Mouse (Mus musculus) kidney, postnatal 25 days (tissue): ENCODE measurements around the gene Pdcl2.
A peak's percentile ranks its signal among the peaks of the same experiment; 100 is the strongest.

ENCODE experiments used
- DNase-seq, 2 experiments: peaks; one replicate each; pipeline ENCODE4 v3.0.0; 2021; ENCODE audit warnings: mixed read lengths in 2 of 2

Pdcl2 gene

GRCm38 (mm10) chr5:76303379-76303744, 27.6 kb downstream of the Pdcl2 start:
- no peak for DNase-seq

GRCm38 (mm10) chr5:76302009-76302408, 28.9 kb downstream of the Pdcl2 start:
- no peak for DNase-seq

DNA sequence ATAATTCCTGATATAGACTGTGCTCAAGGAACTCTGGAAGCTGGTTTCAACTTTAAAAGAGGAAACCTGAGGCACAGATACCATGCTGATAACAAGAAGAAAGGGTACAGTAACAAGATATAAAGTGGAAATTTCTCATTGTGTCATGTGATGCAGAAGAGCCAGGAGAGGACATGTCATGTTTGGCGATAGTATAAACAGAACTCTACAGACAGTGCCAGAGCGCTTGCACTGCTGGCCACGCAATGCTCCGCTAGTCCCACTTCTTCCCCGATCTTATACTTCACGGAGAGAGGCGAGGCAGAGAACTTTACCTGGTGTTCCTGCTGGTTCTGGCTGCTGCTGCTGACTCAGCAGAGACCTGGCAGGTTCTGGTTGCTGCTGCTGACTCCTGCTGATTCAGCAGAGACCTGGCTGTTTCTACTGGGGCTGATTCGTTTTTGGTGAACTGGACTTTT, 41.7 kb downstream of the Pdcl2 start:
- DNase-seq, result peak; percentile 64 to 80

- no peak for DNase-seq
Measured at GRCm38 (mm10) chr5:76288256-76288655, 42.7 kb downstream of the Pdcl2 start.

GRCm38 (mm10) chr5:76287062-76287461, 43.9 kb downstream of the Pdcl2 start:
- DNase-seq, result no peak

DNA sequence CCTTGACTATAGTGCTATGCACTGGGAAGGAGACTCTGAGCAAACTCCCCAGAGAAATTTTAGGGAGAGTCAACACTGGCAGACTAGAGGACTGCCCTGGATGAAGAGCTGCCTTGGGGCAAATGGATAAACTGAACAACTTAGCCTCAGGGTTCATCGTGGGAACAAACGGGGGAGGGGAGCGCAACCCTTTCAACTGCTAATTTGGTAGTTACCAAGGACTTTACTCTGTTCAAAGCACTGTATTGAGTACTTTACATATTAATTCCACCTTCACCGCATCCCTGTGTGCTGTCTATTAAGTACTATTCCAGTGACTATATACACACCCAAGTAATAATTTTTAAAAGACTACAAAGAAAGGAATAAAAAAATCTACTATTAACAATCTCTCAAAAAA, 45.3 kb downstream of the Pdcl2 start:
- DNase-seq, result no peak

DNA sequence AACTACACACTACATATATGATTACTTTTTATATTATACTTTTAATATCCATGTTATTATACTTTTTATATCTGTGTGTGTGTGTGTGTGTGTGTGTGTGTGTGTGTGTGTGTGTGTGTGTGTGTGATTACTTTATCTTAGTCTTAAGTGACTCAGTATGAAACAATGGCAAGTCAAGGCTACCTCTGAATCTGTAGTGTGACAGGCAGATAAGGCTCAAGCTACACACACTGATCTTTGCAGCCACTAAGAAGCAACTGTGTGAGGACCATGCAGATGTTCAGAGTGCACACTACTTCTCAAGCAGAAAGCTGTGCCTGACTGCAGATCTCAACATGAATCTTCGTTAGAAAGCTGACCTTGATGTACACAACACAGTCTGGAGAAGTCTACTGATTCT, 47.1 kb downstream of the Pdcl2 start:
- no peak for DNase-seq

GRCm38 (mm10) chr5:76274977-76275376, 56.0 kb downstream of the Pdcl2 start:
- DNase-seq, result no peak
